Mouse (Mus musculus) heart, embryonic 14.5 days (tissue): ENCODE results near the gene Itgb5. TPM values are rescaled to one million over a fixed set of nuclear protein-coding genes. Genes with fewer than 3 reads are reported as not detected.

Experiments
- ATAC-seq: fragments of 200-750 bp; cut with Nextera tagmentation; 2 replicates; pipeline ENCODE4 v1.8.0; 2017; ENCODE audit warnings: low read depth, moderate TSS enrichment; ENCODE audit not compliant: insufficient number of reproducible peaks, insufficient read depth, low FRiP score
- H3K27ac ChIP-seq, 2 experiments: fragments of 200-500 bp in 1 of 2; fragments of 300-500 bp in 1 of 2; sonication (generic) in 1 of 2; replicated peaks in 1 of 2; 2 replicates each; pipeline ENCODE4 v1.5.1; 2012 to 2014; ENCODE audit warnings: low read depth in 2 of 2, low read length in 2 of 2, control low read depth in 1 of 2, mild to moderate bottlenecking in 1 of 2, mixed read lengths in 1 of 2; ENCODE audit not compliant: control insufficient read depth in 1 of 2, insufficient read depth in 1 of 2
- H3K27me3 ChIP-seq: fragments of 300-500 bp; sonication (generic); 2 replicates; pipeline ENCODE4 v1.6.1; 2014; ENCODE audit warnings: mild to moderate bottlenecking, low read length, control low read depth; ENCODE audit not compliant: control insufficient read depth, insufficient read depth
- H3K36me3 ChIP-seq: fragments of 300-500 bp; sonication (generic); 2 replicates; pipeline ENCODE4 v1.6.1; 2014; ENCODE audit warnings: mild to moderate bottlenecking, control low read depth, low read length, mixed read lengths; ENCODE audit not compliant: control insufficient read depth, insufficient read depth
- H3K4me1 ChIP-seq, 2 experiments: fragments of 200-500 bp in 1 of 2; fragments of 300-500 bp in 1 of 2; sonication (generic) in 1 of 2; 2 replicates each; pipeline ENCODE4 v1.6.1; 2012 to 2014; ENCODE audit warnings: low read length in 2 of 2, control low read depth in 1 of 2, mixed read lengths in 1 of 2; ENCODE audit not compliant: control insufficient read depth in 2 of 2, insufficient read depth in 2 of 2
- H3K4me2 ChIP-seq: fragments of 300-500 bp; sonication (generic); 2 replicates; pipeline ENCODE4 v1.6.1; 2014; ENCODE audit warnings: mild to moderate bottlenecking, low read length
- H3K4me3 ChIP-seq, 2 experiments: fragments of 200-500 bp in 1 of 2; fragments of 300-500 bp in 1 of 2; sonication (generic) in 1 of 2; 2 replicates each; pipeline ENCODE4 v1.5.1; 2012 to 2014; ENCODE audit warnings: low read length in 2 of 2, mild to moderate bottlenecking in 2 of 2, control low read depth in 1 of 2, low read depth in 1 of 2, moderate library complexity in 1 of 2; ENCODE audit not compliant: control insufficient read depth in 1 of 2, insufficient read depth in 1 of 2
- H3K9ac ChIP-seq: fragments of 300-500 bp; sonication (generic); 2 replicates; pipeline ENCODE4 v1.6.1; 2014; ENCODE audit warnings: mild to moderate bottlenecking, low read length
- H3K9me3 ChIP-seq: fragments of 300-500 bp; sonication (generic); 2 replicates; pipeline ENCODE4 v1.6.1; 2016; ENCODE audit warnings: low read length, control low read depth; ENCODE audit not compliant: control insufficient read depth
- WGBS: fragments of 180-500 bp; shearing (Covaris S2); extraction: QIAGEN DNeasy Blood & Tissue Kit; methylation state at CpG from one replicate; pipeline ENCODE4 v1.1.7; 2014; 5-methylcytosine and 5-hydroxymethylcytosine counted together
- polyA plus RNA-seq: library from polyadenylated mRNA; unstranded; fragments of >200 nt; fragmentation: Nextera tagmentation; extraction: Ambion mirVana; gene quantifications from 2 replicates; pipeline ENCODE4 v1.2.1, GENCODE M21; 2014

The Itgb5 gene
- polyA plus RNA-seq, 1 experiment from 2014 or later = 96.2 TPM

- no peak overlapping the region for H3K9ac ChIP-seq
- peak; percentile 31; the same call in 1 of the 2 replicates for ATAC-seq
- H3K36me3 ChIP-seq = peaks cover 71% of the 10 kb centered on the region
- no peak overlapping the region for H3K27ac ChIP-seq
- H3K4me2 ChIP-seq = no peak overlapping the region
- peaks cover 4 to 6% of the 10 kb centered on the region in 2 experiments for H3K4me1 ChIP-seq
- 16% methylated on average over 4 of the region's 4 CpGs for WGBS
- no peak overlapping the region for H3K4me3 ChIP-seq
- no peaks in the 10 kb centered on the region for H3K9me3 ChIP-seq
- H3K27me3 ChIP-seq = no peaks in the 10 kb centered on the region
These were observed 121.4 kb downstream of the Itgb5 start for GRCm38 (mm10) chr16:33950830-33951229.

GRCm38 (mm10) chr16:33953008-33953407 is 123.5 kb downstream of the Itgb5 start:
- H3K4me1 ChIP-seq = no peaks in the 10 kb centered on the region
- peaks cover 81% of the 10 kb centered on the region for H3K36me3 ChIP-seq
- WGBS = 78% methylated on average over 4 of the region's 4 CpGs
- H3K9ac ChIP-seq = no peak overlapping the region
- H3K4me3 ChIP-seq = no peak overlapping the region
- no peak overlapping the region for H3K27ac ChIP-seq
- no peaks in the 10 kb centered on the region for H3K9me3 ChIP-seq
- H3K27me3 ChIP-seq = no peaks in the 10 kb centered on the region
- no peak for ATAC-seq
- H3K4me2 ChIP-seq = no peak overlapping the region

GRCm38 (mm10) chr16:33954793-33955192 is 125.3 kb downstream of the Itgb5 start:
- Histone ChIP-seq H3K36me3 (peaks cover 83% of the 10 kb centered on the region), H3K9me3 (no peaks in the 10 kb centered on the region), H3K27me3 (no peaks in the 10 kb centered on the region), H3K4me2 (no peak overlapping the region), H3K4me1 (no peaks in the 10 kb centered on the region), H3K4me3 (no peak overlapping the region), H3K9ac (no peak overlapping the region), H3K27ac (no peak overlapping the region)
- 93% methylated on average over 1 of the region's 1 CpGs for WGBS
- ATAC-seq = no peak

GRCm38 (mm10) chr16:33963509-33963908 is 134.0 kb downstream of the Itgb5 start:
- WGBS = 86% methylated on average over 6 of the region's 6 CpGs
- ATAC-seq = no peak
- Histone ChIP-seq H3K9ac (no peak overlapping the region), H3K27ac (no peak overlapping the region), H3K36me3 (peaks cover 52% of the 10 kb centered on the region), H3K9me3 (no peaks in the 10 kb centered on the region), H3K27me3 (no peaks in the 10 kb centered on the region), H3K4me1 (peaks cover 3 to 14% of the 10 kb centered on the region in 2 experiments; a peak in 3 of 4 replicates), H3K4me3 (no peak overlapping the region), H3K4me2 (no peak overlapping the region)

DNA sequence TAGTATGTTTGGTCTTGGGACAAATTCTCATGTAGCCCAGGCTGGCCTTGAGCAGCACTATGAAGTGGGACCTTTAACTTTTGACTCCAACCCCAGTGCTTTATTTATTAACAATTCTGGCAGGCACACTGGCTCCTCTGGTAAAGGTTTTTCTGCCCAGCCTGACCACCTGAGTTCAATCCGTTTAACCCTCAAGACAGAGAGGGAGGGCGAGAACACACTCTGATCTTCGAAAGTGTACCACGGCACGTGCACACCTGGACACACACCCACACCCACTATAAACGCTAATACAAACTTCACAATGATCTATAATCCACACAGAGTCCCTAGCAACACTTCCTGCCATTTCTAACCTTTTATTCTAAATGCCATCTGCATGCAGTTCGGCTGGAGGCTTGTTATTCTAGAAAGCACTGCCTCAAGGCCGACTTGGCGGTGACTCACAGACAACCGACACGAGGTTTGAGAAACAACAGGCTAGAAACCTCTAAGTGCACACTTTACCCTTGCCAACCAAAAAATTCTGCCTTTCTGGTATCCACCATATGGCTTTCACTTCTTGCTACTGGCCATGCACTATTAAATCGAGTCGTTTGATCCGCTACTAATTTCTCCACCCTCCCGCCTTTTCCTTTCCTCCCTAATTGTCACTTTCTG is 136.5 kb downstream of the Itgb5 start:
- H3K4me1 ChIP-seq = peaks cover 3 to 14% of the 10 kb centered on the region in 2 experiments; a peak in 3 of 4 replicates
- peaks cover 27% of the 10 kb centered on the region for H3K36me3 ChIP-seq
- H3K27me3 ChIP-seq = no peaks in the 10 kb centered on the region
- H3K9ac ChIP-seq = peak overlapping the region; percentile 88
- no peaks in the 10 kb centered on the region for H3K9me3 ChIP-seq
- H3K4me2 ChIP-seq = peak overlapping the region; percentile 86
- peak overlapping the region; percentile 61 to 83 for H3K4me3 ChIP-seq
- peak overlapping the region in 1 of 2 experiments; percentile 67; a peak in 2 of 4 replicates for H3K27ac ChIP-seq
- no peak for ATAC-seq
- 15% methylated on average over 15 of the region's 15 CpGs for WGBS

DNA sequence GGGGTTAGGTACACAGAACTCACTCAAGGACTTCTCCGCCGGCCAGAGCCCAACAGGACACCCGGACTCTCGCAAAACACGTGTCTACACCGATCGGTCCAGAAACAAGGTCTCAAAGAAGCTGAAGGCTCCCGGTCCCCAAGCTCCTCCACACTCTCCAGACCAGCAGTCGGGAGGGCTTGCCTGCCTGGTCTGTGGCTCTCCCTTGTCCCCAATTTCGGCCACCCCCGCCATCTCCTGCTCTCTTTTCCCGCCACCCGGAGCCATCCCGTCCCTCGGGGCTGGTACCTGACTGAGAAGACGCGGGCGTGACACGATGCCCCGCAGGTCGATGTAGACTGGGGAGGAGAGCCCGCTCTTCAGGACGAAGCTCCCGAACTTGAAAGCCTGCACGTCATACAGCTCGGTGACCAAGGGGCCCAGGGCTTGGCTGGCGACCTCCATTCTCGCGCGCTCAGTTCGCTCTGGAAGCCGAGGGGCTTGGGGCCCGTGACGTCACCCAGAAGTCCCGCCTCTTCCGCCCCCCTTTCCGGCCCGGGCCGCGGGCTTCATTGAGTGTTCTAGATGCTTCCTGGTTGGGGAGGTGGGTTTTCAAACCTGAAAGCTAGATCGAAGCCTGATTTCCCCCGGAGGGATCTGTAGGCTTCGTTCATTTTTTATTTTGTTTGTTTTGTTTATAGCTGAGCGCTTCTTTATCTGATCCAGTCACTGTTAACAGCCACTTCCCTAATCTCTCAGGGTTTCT is 137.2 kb downstream of the Itgb5 start, which contains the start of gene Umps:
Gene Umps, minus strand, starts transcription at position 501 of the 745 bp plus-strand sequence.
- ATAC-seq = peak; percentile 87
- H3K4me1 ChIP-seq = peaks cover 3 to 14% of the 10 kb centered on the region in 2 experiments; a peak in 3 of 4 replicates
- WGBS = 2% methylated on average over 44 of the region's 44 CpGs

DNA sequence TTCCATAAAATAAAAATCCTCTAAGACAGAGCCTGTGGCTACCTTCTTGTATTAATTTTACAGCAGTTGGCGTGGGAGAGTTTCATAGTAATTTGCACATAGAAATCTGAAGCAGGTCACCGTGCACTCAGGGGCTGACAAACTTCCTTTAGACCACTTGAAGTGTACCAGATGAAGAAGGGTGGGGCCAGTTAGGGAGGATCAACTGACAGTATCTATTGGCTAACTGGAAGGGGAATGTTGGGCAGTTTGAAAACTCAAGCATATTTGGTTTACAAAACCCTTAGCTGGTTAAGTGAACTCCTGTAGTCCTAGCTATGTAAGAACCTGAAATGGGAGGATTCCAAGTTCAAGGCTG is 137.8 kb downstream of the Itgb5 start:
- Histone ChIP-seq H3K9ac (peak overlapping the region; percentile 88), H3K4me1 (peaks cover 3 to 14% of the 10 kb centered on the region in 2 experiments; a peak in 3 of 4 replicates), H3K27ac (peak overlapping the region in 1 of 2 experiments; percentile 67; a peak in 1 of 4 replicates), H3K4me2 (peak overlapping the region; percentile 86), H3K27me3 (no peaks in the 10 kb centered on the region), H3K4me3 (peak overlapping the region; percentile 61 to 83; a peak in 3 of 4 replicates), H3K36me3 (peaks cover 15% of the 10 kb centered on the region), H3K9me3 (no peaks in the 10 kb centered on the region)
- no peak for ATAC-seq
- 49% methylated on average over 2 of the region's 2 CpGs for WGBS

More for the DNA sequence above, 137.2 kb downstream of the Itgb5 start, which contains the start of gene Umps:
- peak within 1 kb of the TSS; percentile 3 to 67; a peak in 3 of 4 replicates for H3K27ac ChIP-seq
- peaks cover 20% of the 10 kb centered on the region for H3K36me3 ChIP-seq
- H3K9ac ChIP-seq = peak within 1 kb of the TSS; percentile 88
- no peaks in the 10 kb centered on the region for H3K9me3 ChIP-seq
- H3K4me2 ChIP-seq = peak within 1 kb of the TSS; percentile 86
- peak within 1 kb of the TSS; percentile 61 to 83 for H3K4me3 ChIP-seq
- no peaks in the 10 kb centered on the region for H3K27me3 ChIP-seq
